In genomic region chr9:101445764-101446163, GRCm38 (mm10) we compare ENCODE assay signal across 7 mouse cellular contexts.
DNase-seq lines count a peak whose midpoint lies in the region; ATAC-seq and TF ChIP-seq lines count a peak whose summit lies in the region.

No protein-coding gene starts in this region.

- H3K4me2 ChIP-seq in forebrain, postnatal 0 days (ENCODE audit: low read depth), result no peak overlapping the region
- H3K4me2 ChIP-seq in kidney, embryonic 14.5 days (replicated peaks; ENCODE audit: low read depth, low read length), result no peak overlapping the region
- no peak overlapping the region for H3K4me2 ChIP-seq in midbrain, embryonic 16.5 days (ENCODE audit: low read length)

- WGBS in forebrain, postnatal 0 days, result 52% methylated on average over 5 of the region's 5 CpGs
- 86% methylated on average over 5 of the region's 5 CpGs for WGBS in kidney, embryonic 14.5 days
- WGBS in midbrain, embryonic 16.5 days, result 92% methylated on average over 5 of the region's 5 CpGs

- H3K27me3 ChIP-seq in forebrain, postnatal 0 days (ENCODE audit: insufficient read depth, low read length), result no peaks in the 10 kb centered on the region
- no peaks in the 10 kb centered on the region for H3K27me3 ChIP-seq in kidney, embryonic 14.5 days (ENCODE audit: control insufficient read depth, insufficient read depth, low read length)
- no peaks in the 10 kb centered on the region for H3K27me3 ChIP-seq in midbrain, embryonic 16.5 days (ENCODE audit: control insufficient read depth, insufficient read depth, low read depth, low read length)

- H3K9me3 ChIP-seq in forebrain, postnatal 0 days (ENCODE audit: low read length), result no peaks in the 10 kb centered on the region
- no peaks in the 10 kb centered on the region for H3K9me3 ChIP-seq in kidney, embryonic 14.5 days (ENCODE audit: control insufficient read depth, low read length)
- H3K9me3 ChIP-seq in midbrain, embryonic 16.5 days (replicated peaks; ENCODE audit: control insufficient read depth, low read length, poor library complexity, severe bottlenecking), result no peaks in the 10 kb centered on the region

- H3K4me3 ChIP-seq in forebrain, postnatal 0 days (ENCODE audit: low read depth, low read length), result no peak overlapping the region
- H3K4me3 ChIP-seq in kidney, embryonic 14.5 days (ENCODE audit: low read length), result no peak overlapping the region
- no peak overlapping the region for H3K4me3 ChIP-seq in midbrain, embryonic 16.5 days (ENCODE audit: low read depth, low read length)

- peak; percentile 92 for DNase-seq in Muller cell, postnatal 12 days (ENCODE audit: inconsistent ontology term)
- DNase-seq in adrenal gland, adult 8-10 months, result peak; percentile 30
- peak; percentile 88 for DNase-seq in forebrain, postnatal 0 days
- DNase-seq in layer of hippocampus, adult 9-10 months (ENCODE audit: low spot score), result peak; percentile 78
- peak; percentile 42 for DNase-seq in right cerebral cortex, postnatal 14 days

- peak; percentile 96 for ATAC-seq in forebrain, postnatal 0 days
- no peak for ATAC-seq in kidney, embryonic 14.5 days (ENCODE audit: low FRiP score, low TSS enrichment)
- ATAC-seq in midbrain, embryonic 16.5 days, result no peak

- 0 out of 2 replicates have a peak overlapping the region, but pooled peaks have one; percentile 50 for H3K27ac ChIP-seq in forebrain, postnatal 0 days (ENCODE audit: low read depth, low read length)
- H3K27ac ChIP-seq in kidney, embryonic 14.5 days (ENCODE audit: low read depth, low read length), result no peak overlapping the region
- no peak overlapping the region for H3K27ac ChIP-seq in midbrain, embryonic 16.5 days (ENCODE audit: low read length)

- no peaks in the 10 kb centered on the region for H3K4me1 ChIP-seq in forebrain, postnatal 0 days (ENCODE audit: insufficient read depth)
- no peaks in the 10 kb centered on the region for H3K4me1 ChIP-seq in kidney, embryonic 14.5 days (ENCODE audit: control insufficient read depth, insufficient read depth, low read length)
- no peaks in the 10 kb centered on the region for H3K4me1 ChIP-seq in midbrain, embryonic 16.5 days (ENCODE audit: control insufficient read depth, insufficient read depth, low read length)

- no peak overlapping the region for H3K9ac ChIP-seq in forebrain, postnatal 0 days
- H3K9ac ChIP-seq in kidney, embryonic 14.5 days (ENCODE audit: low read depth, low read length), result no peak overlapping the region
- no peak overlapping the region for H3K9ac ChIP-seq in midbrain, embryonic 16.5 days (ENCODE audit: low read depth, low read length)

- H3K36me3 ChIP-seq in forebrain, postnatal 0 days (ENCODE audit: insufficient read depth), result no peaks in the 10 kb centered on the region
- no peaks in the 10 kb centered on the region for H3K36me3 ChIP-seq in kidney, embryonic 14.5 days (ENCODE audit: control insufficient read depth, insufficient read depth, low read length)
- no peaks in the 10 kb centered on the region for H3K36me3 ChIP-seq in midbrain, embryonic 16.5 days (ENCODE audit: control insufficient read depth, insufficient read depth, low read length)

- no peak for TF ChIP-seq CTCF in forebrain, postnatal 0 days (IDR thresholded peaks at IDR 0.05; ENCODE audit: low read depth)

Comparison
In these comparisons a context has a peak if more than half of its experiments do, and no peak if none do; other contexts are left out.
1. DNase-seq: peak in every context shown above with its lines; median percentile 92 in Muller cell, postnatal 12 days; 88 in forebrain, postnatal 0 days; 78 in layer of hippocampus, adult 9-10 months; 42 in right cerebral cortex, postnatal 14 days; 30 in adrenal gland, adult 8-10 months.